ENCODE assay signal across 11 mouse cellular contexts in the genomic region with DNA sequence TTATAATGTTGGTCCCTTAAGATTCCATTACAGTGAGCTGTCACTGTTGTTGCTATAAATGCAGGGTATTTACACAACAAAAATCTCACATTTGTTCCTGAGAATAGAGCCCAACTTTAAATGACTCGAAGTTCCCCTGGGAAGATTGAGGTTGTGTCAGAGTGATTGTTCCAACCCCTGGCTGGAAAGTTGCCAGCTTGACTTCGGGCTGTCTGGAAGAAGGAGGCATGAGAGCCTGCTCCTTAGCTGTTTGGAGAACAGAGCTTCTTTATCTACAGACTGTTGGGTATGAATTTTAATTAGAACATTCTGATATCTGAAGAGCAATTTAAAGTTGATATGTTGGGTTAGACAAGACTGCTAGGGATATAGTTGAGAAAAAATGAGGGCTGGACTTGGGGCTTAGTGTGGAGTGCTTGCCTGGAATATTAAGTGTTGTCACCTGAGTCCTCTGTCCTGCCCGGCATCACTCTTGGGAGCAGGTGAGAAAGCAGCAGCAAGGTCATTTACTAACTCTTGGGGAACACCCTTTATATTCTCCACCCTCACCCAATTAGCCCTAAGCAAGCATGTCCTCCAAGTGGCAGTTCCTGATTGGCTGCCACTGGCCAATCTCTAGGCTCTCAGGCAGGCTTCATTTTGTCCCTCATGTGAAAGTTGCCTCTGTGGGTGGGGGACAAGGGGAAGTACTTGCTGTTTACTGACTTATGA.
DNase-seq lines count a peak whose midpoint lies in the region; ATAC-seq and TF ChIP-seq lines count a peak whose summit lies in the region.
"Had no signal": no experiment of that assay in that cellular context is flagged by ENCODE, and none has a peak within 500 bp of the region (broad histone marks: within the 10 kb centered on the region; RNA-seq: fewer than 3 reads in every experiment).

No protein-coding gene starts in this region.

- no peak for TF ChIP-seq CTCF in midbrain, postnatal 0 days (IDR thresholded peaks at IDR 0.05)

- peaks cover 58% of the 10 kb centered on the region for H3K4me1 ChIP-seq in heart, embryonic 13.5 days
- peaks cover 45% of the 10 kb centered on the region for H3K4me1 ChIP-seq in heart, embryonic 16.5 days (ENCODE audit: control insufficient read depth, insufficient read depth, low read length)
- H3K4me1 ChIP-seq in midbrain, postnatal 0 days (ENCODE audit: insufficient read depth, low read length) = no peaks in the 10 kb centered on the region

- H3K4me3 ChIP-seq in heart, embryonic 13.5 days = no peak overlapping the region
- H3K4me3 ChIP-seq in heart, embryonic 16.5 days (ENCODE audit: low read length) = no peak overlapping the region
- no peak overlapping the region for H3K4me3 ChIP-seq in midbrain, postnatal 0 days (ENCODE audit: low read depth, low read length)

- whole genome bisulfite sequencing in heart, embryonic 13.5 days = 14% methylated on average over 3 of the region's 3 CpGs
- WGBS in heart, embryonic 16.5 days = 15% methylated on average over 3 of the region's 3 CpGs
- 44% methylated on average over 3 of the region's 3 CpGs for WGBS in midbrain, postnatal 0 days

- peaks cover 25% of the 10 kb centered on the region for H3K36me3 ChIP-seq in heart, embryonic 13.5 days
- peaks cover 13% of the 10 kb centered on the region; the same call in 1 of the 2 replicates for H3K36me3 ChIP-seq in heart, embryonic 16.5 days (ENCODE audit: control insufficient read depth, insufficient read depth)
- no peaks in the 10 kb centered on the region for H3K36me3 ChIP-seq in midbrain, postnatal 0 days (ENCODE audit: insufficient read depth, low read length)

- no peak overlapping the region for H3K4me2 ChIP-seq in heart, embryonic 13.5 days
- no peak overlapping the region for H3K4me2 ChIP-seq in heart, embryonic 16.5 days (ENCODE audit: low read depth, low read length)
- no peak overlapping the region for H3K4me2 ChIP-seq in midbrain, postnatal 0 days (ENCODE audit: low read depth, low read length, poor library complexity, severe bottlenecking)

- no peaks in the 10 kb centered on the region for H3K9me3 ChIP-seq in heart, embryonic 13.5 days
- H3K9me3 ChIP-seq in heart, embryonic 16.5 days (replicated peaks; ENCODE audit: control insufficient read depth, low read length) = no peaks in the 10 kb centered on the region
- no peaks in the 10 kb centered on the region for H3K9me3 ChIP-seq in midbrain, postnatal 0 days (ENCODE audit: low read length)

- no peak for DNase-seq in heart, postnatal 25 days (ENCODE audit: low spot score)
- peak; percentile 16 for DNase-seq in right cerebral cortex, postnatal 14 days
- DNase-seq in right cerebral cortex, adult 2 months (ENCODE audit: low spot score in 2 of 2) = no peak
- DNase-seq in midbrain, postnatal 0 days (ENCODE audit: low spot score) = peak; percentile 59
- DNase-seq in ovary, postnatal 10 days (ENCODE audit: low spot score) = no peak
- DNase-seq in liver = no peak
- DNase-seq: kidney, adult 18-20 months; layer of hippocampus, adult 9-11 months had no signal

- no peak for ATAC-seq in heart, embryonic 13.5 days (ENCODE audit: extremely low read depth, insufficient number of reproducible peaks, low FRiP score, low TSS enrichment)
- ATAC-seq in heart, embryonic 16.5 days (replicated peaks; ENCODE audit: extremely low read depth, insufficient read depth, low FRiP score) = no peak
- 0 out of 2 replicates have a peak, but pooled peaks have one; percentile 53 for ATAC-seq in midbrain, postnatal 0 days (ENCODE audit: low FRiP score)

- H3K9ac ChIP-seq in heart, embryonic 13.5 days = no peak overlapping the region; the same call in 1 of the 2 replicates
- H3K9ac ChIP-seq in heart, embryonic 16.5 days (ENCODE audit: low read length) = no peak overlapping the region
- no peak overlapping the region for H3K9ac ChIP-seq in midbrain, postnatal 0 days (replicated peaks; ENCODE audit: low read length, poor library complexity, severe bottlenecking)
- H3K9ac ChIP-seq: liver, embryonic 14.5 days had no signal

- intact Hi-C loops in heart, postnatal 25 days (cut with DNase I) = no loop called here

- H3K27ac ChIP-seq in heart, embryonic 13.5 days (replicated peaks) = peak overlapping the region; percentile 82
- H3K27ac ChIP-seq in heart, embryonic 16.5 days (ENCODE audit: low read length) = peak overlapping the region; percentile 65
- H3K27ac ChIP-seq in midbrain, postnatal 0 days (ENCODE audit: low read depth, low read length) = no peak overlapping the region
- H3K27ac ChIP-seq: liver, embryonic 14.5 days had no signal

- H3K27me3 ChIP-seq in heart, embryonic 13.5 days (replicated peaks) = no peaks in the 10 kb centered on the region
- H3K27me3 ChIP-seq in heart, embryonic 16.5 days (ENCODE audit: control insufficient read depth, insufficient read depth, low read length) = no peaks in the 10 kb centered on the region
- H3K27me3 ChIP-seq in midbrain, postnatal 0 days (ENCODE audit: insufficient read depth, low read length) = no peaks in the 10 kb centered on the region

Comparison
In these comparisons a context has a peak if more than half of its experiments do, and no peak if none do; other contexts are left out.
1. DNase-seq: peak in right cerebral cortex, postnatal 14 days (single experiment) and midbrain, postnatal 0 days (single experiment); none in heart, postnatal 25 days (single experiment), right cerebral cortex, adult 2 months (0 of 2), ovary, postnatal 10 days (single experiment) and liver (single experiment).